Mouse (Mus musculus): ENCODE measurements around the gene Inka1. TPM values are rescaled to one million over a fixed set of nuclear protein-coding genes. Genes with fewer than 3 reads are reported as not detected.

Gene Inka1
- total RNA-seq, 2 experiments from 2014 or later: 23.3 to 28.0 TPM

DNA sequence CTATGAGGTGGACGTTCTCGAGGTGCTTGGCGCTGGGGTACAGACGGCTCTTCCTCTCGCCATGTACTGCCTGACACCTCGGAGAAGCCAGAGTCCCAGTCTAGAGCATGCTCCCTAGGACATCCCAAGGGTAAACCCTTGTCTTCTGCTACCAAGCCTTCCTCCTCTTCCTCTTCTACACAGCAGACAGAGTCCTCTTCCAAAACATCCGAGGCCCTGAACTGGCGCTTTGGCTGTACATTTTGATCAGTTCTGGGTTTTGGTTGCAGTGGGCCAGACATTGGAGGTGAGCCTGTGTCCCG, 974 bp downstream of the Inka1 start:
- no peak for DNase-seq
- intact Hi-C loops (cut with DNase I): loop anchor here (5.0 kb wide), 1 partner anchor 68 kb away; the partner anchor contains the start of gene Amigo3

DNA sequence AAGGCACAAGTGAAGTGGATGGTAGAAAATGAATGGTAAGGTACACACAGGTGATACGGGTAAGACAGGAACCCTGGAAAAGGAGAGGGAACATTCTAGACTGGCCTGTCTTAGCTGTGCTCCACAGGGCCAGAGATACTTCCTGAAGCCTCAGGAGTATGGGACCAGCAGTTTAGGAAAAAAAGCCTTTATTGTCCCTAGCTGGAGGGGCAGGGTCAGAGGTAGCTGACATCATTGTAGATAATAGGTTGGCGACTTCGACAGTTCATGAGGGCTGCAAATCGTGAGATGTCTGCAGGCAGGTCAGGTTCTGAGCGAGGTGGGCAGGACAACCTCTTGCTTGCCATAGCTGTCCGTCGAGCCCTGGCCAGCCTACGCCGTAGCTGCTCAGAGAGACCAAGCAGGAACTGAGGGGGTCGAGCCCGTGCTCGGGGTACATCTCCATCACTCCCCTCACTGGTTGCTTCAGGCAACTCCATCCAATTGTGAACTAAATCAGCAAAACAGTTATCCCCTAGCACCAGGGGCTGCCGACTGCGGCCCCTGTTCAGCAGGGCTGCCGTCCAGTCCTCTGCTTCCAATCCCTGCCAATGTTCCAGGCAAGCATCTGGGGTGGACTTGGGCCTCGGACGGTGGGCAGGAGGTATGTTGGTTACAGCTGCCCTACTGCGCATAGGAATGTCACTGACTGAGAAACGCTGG, 1.5 kb downstream of the Inka1 start:
- peak; percentile 36 to 49 for DNase-seq
- intact Hi-C loops (cut with DNase I): no loop called here

DNA sequence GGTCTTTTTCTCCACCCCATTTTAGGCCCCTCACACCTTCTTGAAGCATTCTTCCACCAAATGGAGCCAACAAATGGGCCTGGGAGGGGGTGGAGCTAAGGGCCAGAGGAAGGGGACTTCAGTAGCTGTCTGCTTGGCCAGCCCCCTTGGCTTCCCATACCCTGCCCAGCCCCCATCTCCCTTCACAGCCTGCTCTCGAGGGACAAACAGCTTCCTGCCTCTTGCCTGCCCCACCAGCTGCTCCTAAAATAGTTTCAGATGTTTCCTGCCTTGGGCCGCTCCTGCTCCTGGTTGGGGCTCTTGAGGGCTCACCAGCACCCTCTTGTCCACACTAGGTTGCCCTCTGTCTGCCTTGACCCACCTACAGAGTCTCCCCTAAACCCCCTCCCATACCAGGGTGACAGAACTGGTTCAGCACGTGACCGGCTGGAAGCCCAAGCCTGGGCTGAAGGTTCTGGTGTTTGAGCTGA, 2.2 kb downstream of the Inka1 start:
- DNase-seq: peak; percentile 92 to 94
- intact Hi-C loops (cut with DNase I): no loop called here

DNA sequence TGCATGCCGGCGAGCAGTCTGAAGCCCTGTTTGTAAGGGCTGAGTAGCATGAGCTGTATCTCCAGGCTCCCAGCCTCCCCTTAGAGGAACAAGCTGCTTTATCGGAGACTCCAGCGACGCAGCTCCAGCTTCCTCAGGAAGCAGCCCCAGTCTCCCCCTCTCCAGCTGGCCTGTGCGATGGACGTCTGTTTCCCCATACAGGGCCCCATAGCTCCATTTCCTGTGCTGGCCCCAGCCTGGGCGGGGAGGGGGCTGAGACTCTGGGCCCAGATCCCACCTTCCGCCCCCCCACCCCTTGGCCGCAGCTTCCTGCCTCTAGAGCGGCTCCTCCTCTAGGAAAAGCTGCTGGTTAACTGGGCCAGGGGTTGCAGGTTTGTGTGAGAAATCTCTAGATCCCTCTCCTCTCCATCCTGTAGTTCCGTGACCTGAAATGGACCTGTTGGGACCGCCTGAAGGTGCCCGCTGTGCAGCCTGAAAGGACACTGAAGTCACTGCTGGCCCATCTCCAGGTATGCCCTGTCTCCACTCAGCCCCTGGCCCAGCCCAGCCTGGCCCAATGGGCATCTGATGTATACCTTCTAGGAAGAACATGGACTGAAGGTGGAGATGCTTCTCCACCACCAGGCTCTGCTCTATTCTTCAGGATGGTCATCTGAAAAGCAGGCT, 2.9 kb downstream of the Inka1 start, which contains the start of gene Gm20661:
Gm20661 (plus strand) TSS at position 378 of the 666 bp plus-strand sequence.
- intact Hi-C loops (cut with DNase I): loop anchor here (1.0 kb wide), 1 partner anchor 17 kb away; no protein-coding TSS in a partner anchor
- peak; percentile 86 to 88 for DNase-seq

DNA sequence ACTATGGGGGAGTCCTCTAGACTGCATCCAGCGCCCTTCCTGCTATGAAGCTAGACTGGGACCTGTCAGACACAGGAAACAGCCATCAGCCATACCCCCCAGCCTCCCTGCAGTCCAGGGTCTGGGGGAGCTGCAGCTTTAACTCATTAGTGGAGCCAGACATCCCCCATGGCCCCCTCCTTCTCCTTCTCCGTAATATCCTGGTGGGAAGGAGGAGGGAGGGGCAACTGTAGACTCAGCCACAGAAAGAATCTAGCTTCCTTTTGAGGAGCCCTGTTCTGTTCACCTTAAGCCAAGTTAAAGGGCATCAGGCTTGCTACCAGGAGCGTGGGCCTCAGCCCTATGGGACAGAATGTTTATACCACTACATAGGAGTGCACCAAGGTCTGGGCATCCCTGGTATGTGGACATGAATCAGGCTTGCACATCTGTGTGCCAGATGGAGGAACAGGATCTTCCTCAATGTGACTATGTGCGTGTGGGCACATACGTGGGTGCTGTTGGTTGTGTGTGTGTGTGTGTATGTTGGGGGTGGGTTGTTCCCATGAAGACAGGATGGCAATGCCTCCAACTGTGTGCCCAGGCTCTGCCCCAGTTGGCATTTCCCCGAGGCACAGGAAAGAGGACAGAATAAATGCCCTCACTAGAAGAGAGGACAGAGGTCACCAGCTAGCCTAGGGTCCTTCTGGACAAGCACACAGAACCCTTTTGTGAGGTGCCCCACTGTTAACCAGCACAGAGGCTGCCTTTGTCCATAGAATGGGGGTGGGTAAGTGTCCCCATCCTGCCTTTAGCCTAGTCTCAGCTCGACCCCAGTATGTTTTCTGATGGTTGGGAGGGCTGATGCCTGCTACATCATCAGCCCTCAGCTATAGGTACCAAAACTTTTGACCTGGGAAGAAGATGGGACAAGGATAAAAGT, 3.7 kb downstream of the Inka1 start:
- peak; percentile 55 to 59 for DNase-seq
- intact Hi-C loops (cut with DNase I): loop anchor here (1.0 kb wide), 1 partner anchor 16 kb away; no protein-coding TSS in a partner anchor

DNA sequence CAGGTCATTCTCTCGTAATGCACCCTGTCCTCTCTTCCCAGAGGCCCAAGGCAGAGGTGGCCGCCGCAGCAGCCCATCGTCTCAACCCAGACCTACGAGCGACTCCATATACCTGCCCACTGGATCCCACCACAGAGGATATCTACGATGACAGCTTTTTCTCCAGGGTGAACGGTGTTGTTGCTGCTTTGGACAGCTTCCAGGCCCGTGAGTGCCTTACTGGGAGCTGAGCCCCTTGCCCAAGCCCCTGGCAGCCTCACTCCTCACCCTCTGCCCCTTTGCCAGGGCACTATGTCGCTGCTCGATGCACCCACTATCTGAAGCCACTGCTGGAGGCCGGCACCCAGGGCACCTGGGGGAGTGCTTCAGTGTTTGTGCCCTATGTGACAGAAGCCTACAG, 6.9 kb downstream of the Inka1 start:
- DNase-seq: no peak
- intact Hi-C loops (cut with DNase I): no loop called here

DNA sequence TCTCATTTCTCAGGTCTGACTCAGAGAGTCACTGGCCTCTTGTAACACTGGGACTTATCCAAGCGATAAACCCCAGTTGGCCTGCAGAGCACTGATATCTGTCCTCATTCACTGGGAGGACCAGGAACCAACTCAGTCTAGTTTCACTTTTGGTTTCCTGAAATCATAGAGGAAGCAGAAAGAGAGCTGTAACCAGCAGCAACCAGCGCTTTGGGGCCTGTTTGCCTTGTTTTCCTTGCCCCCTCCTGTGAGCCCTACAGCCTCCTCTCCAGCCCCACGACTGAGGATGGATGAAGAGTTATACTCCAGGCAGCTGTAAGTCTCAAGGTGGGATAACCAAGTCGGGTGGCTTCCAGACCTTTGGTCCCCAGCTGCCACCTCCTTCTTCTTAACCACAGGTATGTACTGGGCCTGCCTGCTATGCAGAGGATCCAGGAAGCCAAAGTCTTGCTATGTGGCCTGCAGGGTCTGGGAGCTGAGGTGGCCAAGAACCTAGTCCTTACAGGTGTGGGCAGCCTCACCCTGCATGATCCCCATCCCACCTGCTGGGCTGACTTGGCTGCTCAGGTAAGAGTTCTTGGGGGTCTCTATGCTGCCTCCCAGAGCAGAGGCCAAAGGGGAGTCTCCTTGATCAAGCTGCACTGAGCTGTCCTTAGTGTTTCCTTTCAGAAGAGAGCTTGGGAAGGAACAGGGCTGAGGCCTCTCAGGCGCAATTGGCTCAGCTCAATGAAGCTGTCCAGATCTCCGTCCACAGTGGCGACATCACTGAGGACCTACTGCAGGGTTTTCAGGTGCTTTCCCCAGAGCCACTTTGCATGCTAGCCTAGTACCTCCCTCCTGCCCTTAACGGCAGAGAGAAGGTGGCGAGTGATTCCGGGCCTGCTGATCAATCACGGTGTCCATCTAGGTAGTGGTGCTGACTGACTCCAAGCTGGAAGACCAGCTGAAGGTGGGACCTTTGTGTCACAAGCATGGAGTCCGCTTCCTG, 10.0 kb downstream of the Inka1 start, which contains the start of gene Uba7:
Uba7 (plus strand) TSS at position 107 of the 988 bp plus-strand sequence.
- intact Hi-C loops (cut with DNase I): no loop called here
- peak; percentile 67 to 69 for DNase-seq

DNA sequence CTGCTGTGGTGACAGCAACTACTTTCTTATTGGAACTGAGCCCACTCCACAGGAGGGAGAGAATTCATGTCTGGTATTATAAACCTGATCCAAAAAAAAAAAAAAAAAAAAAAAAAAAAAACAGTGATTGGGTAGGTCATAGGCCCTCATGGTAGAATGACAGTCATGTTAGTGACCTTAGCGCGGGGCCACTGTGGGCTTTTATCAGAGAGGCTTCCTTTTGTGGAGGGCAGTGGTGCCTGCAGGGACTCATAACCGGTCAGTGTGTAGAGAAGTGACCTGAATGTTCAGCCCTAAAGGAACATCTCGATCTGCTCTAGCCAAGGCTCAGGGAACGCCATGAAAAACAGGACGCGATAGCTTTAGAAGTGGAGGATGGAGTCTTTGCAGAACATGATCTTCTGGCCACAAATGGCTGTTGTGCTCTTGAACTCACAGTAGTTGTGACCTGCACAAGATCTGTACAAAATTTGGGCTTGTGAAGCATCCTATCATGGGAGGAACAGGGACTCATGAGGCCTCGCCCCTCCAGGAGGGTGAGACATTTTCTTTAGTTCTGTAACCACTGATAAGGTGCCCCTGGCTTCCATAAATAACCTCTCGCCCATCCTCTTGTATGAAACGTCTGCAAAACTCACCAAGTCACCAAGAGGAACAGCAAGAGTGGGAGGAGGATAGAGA, 11.0 kb downstream of the Inka1 start:
- intact Hi-C loops (cut with DNase I): no loop called here
- no peak for DNase-seq

DNA sequence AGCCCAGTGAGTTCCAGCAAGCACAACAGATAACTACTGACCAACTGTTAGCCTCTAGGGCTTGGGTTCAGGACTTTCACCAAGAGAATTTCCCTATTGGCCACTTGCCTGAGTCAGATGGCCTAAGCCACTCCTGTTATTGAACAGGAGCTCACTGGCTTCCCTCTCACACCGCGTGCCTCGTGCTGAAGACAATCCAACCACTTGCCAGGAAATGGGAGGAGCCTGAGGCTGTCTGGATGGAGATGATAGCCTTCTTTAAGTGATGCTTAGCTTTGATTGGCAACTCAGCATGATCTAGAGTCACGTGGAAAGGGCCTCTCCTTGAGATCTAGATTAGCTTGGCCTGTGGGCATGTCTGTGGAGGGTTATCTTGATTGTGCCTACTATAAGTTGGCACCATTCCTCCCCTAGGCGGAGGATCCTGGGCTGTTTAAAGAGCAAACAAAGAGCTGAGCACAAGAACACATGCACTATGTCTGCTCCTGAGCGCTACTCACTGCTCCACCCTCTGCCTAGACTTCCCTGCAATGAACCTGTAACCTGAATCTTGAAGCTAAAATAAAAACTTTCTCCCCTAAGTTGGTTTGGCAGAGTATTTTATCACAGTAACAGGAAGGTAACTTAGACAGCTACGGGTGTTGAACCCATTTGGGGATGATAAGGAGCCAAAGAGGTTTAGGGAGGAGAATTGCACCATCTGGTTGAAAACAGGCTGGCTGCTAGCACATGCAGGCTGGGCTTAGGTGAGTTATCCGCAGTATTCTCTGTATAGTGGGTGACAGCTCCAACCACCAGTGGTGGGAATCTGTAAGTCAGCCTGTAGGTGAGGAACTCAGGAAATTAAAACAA, 13.8 kb downstream of the Inka1 start:
- peak; percentile 32 to 55 for DNase-seq

DNA sequence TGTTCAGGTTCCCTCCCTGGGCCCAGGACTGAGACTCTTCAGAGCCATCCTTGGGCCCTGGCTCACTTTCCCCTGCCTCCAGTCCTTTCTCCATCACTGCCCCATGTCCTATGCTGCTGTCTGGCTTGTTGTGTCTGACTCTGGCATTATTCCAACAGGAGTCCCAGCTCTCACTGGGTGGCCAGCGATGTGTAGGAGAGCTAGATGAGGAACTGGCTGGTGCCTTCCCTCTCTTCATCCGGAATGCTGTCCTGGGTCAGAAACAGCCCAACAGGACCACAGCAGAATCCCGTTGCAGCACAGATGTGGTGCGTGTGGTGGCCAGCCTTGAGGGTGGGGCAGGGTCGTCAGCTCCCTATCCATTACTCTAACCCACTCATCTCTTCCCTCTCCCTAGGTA, 15.4 kb downstream of the Inka1 start:
- DNase-seq: no peak
- intact Hi-C loops (cut with DNase I): no loop called here

More for the DNA sequence above, 13.8 kb downstream of the Inka1 start:
- intact Hi-C loops (cut with DNase I): no loop called here

DNA sequence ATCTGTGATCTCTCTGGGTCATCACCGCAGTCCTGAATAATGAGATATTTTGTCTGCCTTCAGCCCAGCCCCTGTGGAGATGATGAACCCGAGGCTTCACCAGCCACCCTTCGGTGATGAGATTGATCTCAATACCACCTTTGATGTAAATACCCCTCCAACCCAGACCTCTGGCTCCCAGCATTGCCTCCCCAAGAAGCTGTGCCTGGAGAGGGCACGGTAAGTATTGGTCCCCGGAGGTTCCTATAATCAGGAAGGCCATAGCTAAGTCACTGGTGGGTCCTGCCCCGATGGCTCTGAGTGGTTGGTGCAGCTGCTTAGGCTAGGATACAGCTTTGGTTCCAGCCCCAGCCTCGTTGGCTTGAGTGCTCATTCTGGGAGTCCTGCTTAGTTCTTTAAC, 17.1 kb downstream of the Inka1 start:
- intact Hi-C loops (cut with DNase I): no loop called here

DNA sequence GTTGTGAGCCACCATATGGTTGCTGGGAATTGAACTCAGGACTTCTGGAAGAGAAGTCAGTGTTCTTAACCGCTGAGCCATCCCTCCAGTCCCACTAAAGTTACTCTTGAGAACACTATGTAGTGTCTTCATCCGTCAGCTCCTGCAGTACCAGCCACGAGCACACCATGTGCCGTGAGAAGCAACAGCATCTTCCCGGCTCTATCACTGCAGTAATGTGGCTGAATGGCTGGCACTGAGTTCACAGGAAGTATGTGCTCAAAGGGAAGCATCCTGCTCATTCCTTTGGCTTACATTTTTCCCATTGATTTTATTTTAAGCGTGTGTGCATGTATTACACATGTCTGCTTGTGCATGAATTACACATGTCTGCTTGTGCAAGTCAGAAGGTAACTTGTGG, 18.2 kb downstream of the Inka1 start:
- no peak for DNase-seq
- intact Hi-C loops (cut with DNase I): no loop called here

More for the DNA sequence above, 17.1 kb downstream of the Inka1 start:
- no peak for DNase-seq

DNA sequence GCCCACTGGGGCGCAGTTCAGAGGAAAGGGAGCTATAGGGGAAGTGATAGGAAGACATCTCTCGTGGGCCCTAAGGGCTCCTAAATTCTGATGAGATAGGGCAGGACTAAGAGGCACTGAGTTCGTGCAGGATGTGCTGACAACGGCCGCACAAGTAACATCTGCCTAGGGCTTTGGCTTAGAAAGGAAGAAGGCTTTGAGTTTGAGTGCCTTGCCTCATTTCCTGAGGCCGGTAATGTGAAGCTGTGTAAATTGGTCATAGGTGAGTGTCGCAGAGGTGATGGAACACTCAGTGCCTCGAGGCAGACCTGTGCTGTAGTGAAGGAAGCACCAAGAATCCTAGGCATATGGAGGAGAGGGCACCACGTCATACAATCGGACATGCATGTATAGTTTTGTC, 19.0 kb downstream of the Inka1 start:
- no peak for DNase-seq
- intact Hi-C loops (cut with DNase I): loop anchor here (1.0 kb wide), 1 partner anchor 16 kb away; no protein-coding TSS in a partner anchor

DNA sequence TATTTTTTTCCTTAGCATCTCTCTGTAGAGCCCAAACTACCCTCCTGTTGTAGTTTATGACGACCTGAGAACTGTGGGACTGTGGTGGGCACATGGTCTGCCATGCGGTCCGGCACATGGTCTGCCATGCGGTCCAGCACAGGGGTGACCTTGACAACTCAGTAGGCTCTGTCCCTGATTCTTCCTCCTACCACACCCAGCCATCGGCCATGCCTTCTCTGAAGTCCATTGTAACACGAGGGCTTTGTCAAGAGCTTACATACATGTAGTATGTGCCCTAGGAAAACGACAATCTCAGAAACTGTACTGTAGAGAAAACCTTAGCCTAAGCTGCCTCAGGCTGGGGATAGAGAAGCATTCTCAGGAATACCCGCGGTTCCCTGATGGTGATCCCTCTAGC, 21.0 kb downstream of the Inka1 start:
- intact Hi-C loops (cut with DNase I): loop anchor here (1.0 kb wide), 1 partner anchor 85 kb away; the partner anchor contains the start of gene Gmppb
- no peak for DNase-seq

DNA sequence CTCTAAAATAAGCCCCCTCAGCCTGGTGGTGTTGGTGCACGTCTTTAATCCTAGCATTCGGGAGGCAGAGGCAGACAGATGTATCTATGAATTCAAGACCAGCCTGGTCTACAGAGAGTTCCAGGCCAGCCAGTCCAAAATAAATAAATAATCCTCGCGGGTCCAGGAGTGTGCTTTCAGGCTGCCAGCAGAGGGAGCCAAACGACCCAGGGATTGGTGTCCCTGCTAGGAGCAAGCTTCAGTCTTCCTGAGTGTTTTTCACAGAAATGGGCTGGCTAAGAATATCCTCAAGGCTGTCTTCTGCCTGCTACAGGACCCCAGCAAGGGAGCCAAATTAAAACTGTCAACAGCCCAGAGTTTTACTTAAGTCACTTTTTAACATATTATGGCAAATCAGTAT, 22.0 kb downstream of the Inka1 start:
- DNase-seq: peak; percentile 90 to 93
- intact Hi-C loops (cut with DNase I): loop anchor here (1.0 kb wide), 3 partner anchors 23 to 102 kb away; partner anchors contain the start of gene Gmppb

DNA sequence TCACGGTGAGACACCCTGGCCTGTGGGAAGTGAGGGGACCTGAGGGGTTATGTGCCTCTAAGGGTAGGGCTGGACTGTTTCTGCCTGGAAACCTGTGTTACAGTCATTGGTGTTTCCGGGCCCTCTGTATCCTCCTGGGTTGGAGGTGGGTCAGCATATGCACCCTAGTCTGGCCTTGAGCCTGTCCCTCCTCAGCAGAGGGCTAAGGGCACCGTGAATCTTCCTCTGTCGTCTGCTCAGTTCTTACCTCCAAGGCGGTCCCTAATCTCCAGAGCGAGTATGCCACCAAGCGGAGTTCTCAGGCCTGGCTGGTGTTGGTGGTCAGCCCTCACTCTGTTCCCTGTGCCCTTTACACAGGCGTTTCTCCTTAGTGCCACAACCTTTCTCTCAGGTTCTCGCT, 22.8 kb downstream of the Inka1 start:
- no peak for DNase-seq

DNA sequence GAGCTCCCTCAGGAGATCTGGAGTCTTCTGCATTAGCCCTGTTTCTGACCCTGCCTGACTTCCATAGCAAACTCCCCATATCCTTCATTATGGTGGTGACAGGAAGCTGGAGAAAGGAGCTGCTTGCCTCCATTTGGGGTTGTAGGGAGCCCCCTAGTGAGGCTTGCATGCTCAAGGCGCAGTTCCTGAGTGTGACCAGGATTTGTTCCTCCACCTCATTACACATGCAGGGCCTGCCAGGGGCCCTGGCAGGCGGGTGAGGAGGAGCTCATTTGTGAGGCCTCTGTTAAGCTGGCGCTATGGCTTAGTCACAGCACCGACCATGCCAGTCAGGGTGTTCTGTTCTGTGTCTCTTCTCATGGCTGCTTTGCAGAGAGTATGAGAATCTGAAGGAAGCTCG, 23.8 kb downstream of the Inka1 start:
- DNase-seq: peak; percentile 54 to 59
- intact Hi-C loops (cut with DNase I): loop anchor here (1.0 kb wide), 1 partner anchor 58 kb away; no protein-coding TSS in a partner anchor

More for the DNA sequence above, 22.8 kb downstream of the Inka1 start:
- intact Hi-C loops (cut with DNase I): loop anchor here (1.0 kb wide), 3 partner anchors 23 to 102 kb away; no protein-coding TSS in a partner anchor

DNA sequence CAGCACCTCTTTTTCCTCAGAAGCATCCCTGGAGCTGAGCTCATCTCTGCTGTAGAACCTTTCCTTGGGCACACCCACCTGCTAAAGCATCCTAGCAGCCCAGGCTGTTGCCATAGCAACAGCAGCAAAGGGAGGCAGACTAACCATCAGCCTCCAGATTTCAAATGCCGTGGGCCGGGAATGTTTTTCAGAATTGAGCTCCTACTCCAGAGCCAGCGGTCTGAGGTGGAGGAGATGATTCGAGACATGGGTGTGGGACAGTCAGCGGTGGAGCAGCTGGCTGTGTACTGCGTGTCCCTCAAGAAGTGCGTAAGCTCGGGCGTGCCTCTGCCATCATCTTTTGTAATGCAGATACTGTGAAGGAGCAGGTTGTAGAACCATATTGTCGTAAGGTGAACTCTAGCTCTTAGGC, 24.3 kb downstream of the Inka1 start:
- intact Hi-C loops (cut with DNase I): no loop called here

More for the DNA sequence above, 24.3 kb downstream of the Inka1 start:
- DNase-seq: no peak
